ENCODE assay signal across 25 mouse cellular contexts in genomic region chr3:60928910-60929309, GRCm38 (mm10).
DNase-seq lines count a peak whose midpoint lies in the region; ATAC-seq and TF ChIP-seq lines count a peak whose summit lies in the region.
"Had no signal": no experiment of that assay in that cellular context is flagged by ENCODE, and none has a peak within 500 bp of the region (broad histone marks: within the 10 kb centered on the region; RNA-seq: fewer than 3 reads in every experiment).

No protein-coding gene starts in this region.

- H3K27me3 ChIP-seq in embryonic facial prominence, embryonic 14.5 days (replicated peaks; ENCODE audit: control insufficient read depth, insufficient read depth, low read length), result no peaks in the 10 kb centered on the region
- H3K27me3 ChIP-seq in embryonic facial prominence, embryonic 10.5 days (replicated peaks; ENCODE audit: low read depth, poor library complexity, severe bottlenecking), result no peaks in the 10 kb centered on the region
- no peaks in the 10 kb centered on the region for H3K27me3 ChIP-seq in lung, postnatal 0 days (replicated peaks; ENCODE audit: insufficient read depth, low read length)
- H3K27me3 ChIP-seq: forebrain, embryonic 15.5 days; heart, embryonic 12.5 days; kidney, embryonic 15.5 days; limb, embryonic 12.5 days; neural tube, embryonic 15.5 days had no signal

- no peak overlapping the region for H3K27ac ChIP-seq in embryonic facial prominence, embryonic 14.5 days (replicated peaks; ENCODE audit: low read depth, low read length)
- H3K27ac ChIP-seq in embryonic facial prominence, embryonic 10.5 days (replicated peaks), result no peak overlapping the region
- H3K27ac ChIP-seq in lung, postnatal 0 days (ENCODE audit: low read length), result no peak overlapping the region
- H3K27ac ChIP-seq: forebrain, embryonic 15.5 days; hindbrain, postnatal 0 days; kidney, embryonic 15.5 days; limb, embryonic 12.5 days; liver, embryonic 14.5 days; macrophage; neural tube, embryonic 15.5 days had no signal

- no peaks in the 10 kb centered on the region for H3K9me3 ChIP-seq in embryonic facial prominence, embryonic 14.5 days (ENCODE audit: control insufficient read depth, low read length)
- no peaks in the 10 kb centered on the region for H3K9me3 ChIP-seq in embryonic facial prominence, embryonic 10.5 days
- no peaks in the 10 kb centered on the region for H3K9me3 ChIP-seq in lung, postnatal 0 days (ENCODE audit: low read length)
- H3K9me3 ChIP-seq: forebrain, embryonic 15.5 days; heart, embryonic 12.5 days; kidney, embryonic 15.5 days; limb, embryonic 12.5 days; neural tube, embryonic 15.5 days had no signal

- no peak overlapping the region for H3K4me3 ChIP-seq in embryonic facial prominence, embryonic 14.5 days (ENCODE audit: low read depth, low read length)
- H3K4me3 ChIP-seq in embryonic facial prominence, embryonic 10.5 days, result no peak overlapping the region
- H3K4me3 ChIP-seq in lung, postnatal 0 days (ENCODE audit: low read depth, low read length), result no peak overlapping the region
- H3K4me3 ChIP-seq in lung, adult 2 months (replicated peaks; ENCODE audit: extremely low read depth, low read depth, low read length), result no peak overlapping the region
- H3K4me3 ChIP-seq: forebrain, embryonic 15.5 days; heart, embryonic 12.5 days; kidney, embryonic 15.5 days; limb, embryonic 12.5 days; neural tube, embryonic 15.5 days had no signal

- peak; percentile 2 for DNase-seq in embryonic facial prominence, embryonic 14.5 days (ENCODE audit: low spot score)
- no peak for DNase-seq in embryonic facial prominence, embryonic 10.5 days (ENCODE audit: low spot score)
- DNase-seq in lung, postnatal 0 days (ENCODE audit: low spot score), result peak; percentile 8
- no peak for DNase-seq in lung, adult 2 months
- DNase-seq in retina, postnatal 1 day, result peak; percentile 1
- DNase-seq in ovary, postnatal 36 days (ENCODE audit: low spot score), result no peak
- DNase-seq: adrenal gland, postnatal 36 days; cerebellum, adult 18-20 months; cerebellum, postnatal 36 days; heart, postnatal 14 days; kidney, postnatal 36 days; right cerebral cortex, postnatal 14 days; spleen, adult 18-20 months; thymus, postnatal 4 days had no signal

- H3K4me1 ChIP-seq in embryonic facial prominence, embryonic 14.5 days (ENCODE audit: control insufficient read depth, insufficient read depth, low read length), result no peaks in the 10 kb centered on the region
- no peaks in the 10 kb centered on the region for H3K4me1 ChIP-seq in embryonic facial prominence, embryonic 10.5 days
- no peaks in the 10 kb centered on the region for H3K4me1 ChIP-seq in lung, postnatal 0 days (ENCODE audit: insufficient read depth, low read depth, low read length)
- H3K4me1 ChIP-seq in lung, adult 2 months (ENCODE audit: control insufficient read depth, insufficient read depth, low read length), result no peaks in the 10 kb centered on the region
- H3K4me1 ChIP-seq: forebrain, embryonic 15.5 days; kidney, embryonic 15.5 days; limb, embryonic 12.5 days; neural tube, embryonic 15.5 days had no signal

- H3K4me2 ChIP-seq in embryonic facial prominence, embryonic 14.5 days (ENCODE audit: low read depth, low read length), result no peak overlapping the region
- H3K4me2 ChIP-seq in lung, postnatal 0 days (replicated peaks; ENCODE audit: low read depth, low read length), result no peak overlapping the region
- H3K4me2 ChIP-seq: forebrain, embryonic 15.5 days; heart, embryonic 12.5 days; kidney, embryonic 15.5 days; limb, embryonic 12.5 days; midbrain, embryonic 11.5 days; neural tube, embryonic 15.5 days had no signal

- TF ChIP-seq CTCF in lung, postnatal 0 days (IDR thresholded peaks at IDR 0.05), result no peak
- no peak for TF ChIP-seq CTCF in lung, adult 2 months (IDR thresholded peaks at IDR 0.05; ENCODE audit: insufficient read depth, low read length)

- no peak overlapping the region for H3K9ac ChIP-seq in embryonic facial prominence, embryonic 14.5 days (ENCODE audit: low read depth, low read length)
- H3K9ac ChIP-seq in lung, postnatal 0 days (replicated peaks; ENCODE audit: low read depth), result no peak overlapping the region
- H3K9ac ChIP-seq: forebrain, embryonic 15.5 days; heart, embryonic 12.5 days; kidney, embryonic 15.5 days; limb, embryonic 12.5 days; liver, embryonic 14.5 days; neural tube, embryonic 15.5 days had no signal

- no peak for TF ChIP-seq POLR2A in lung, adult 2 months (IDR thresholded peaks at IDR 0.05; ENCODE audit: borderline replicate concordance, extremely low read depth, low read depth, low read length)

- no peak for ATAC-seq in embryonic facial prominence, embryonic 14.5 days (ENCODE audit: low read depth)
- no peak for ATAC-seq in lung, postnatal 0 days
- ATAC-seq in common myeloid progenitor, adult 5-6 weeks (replicated peaks; ENCODE audit: low read depth, poor library complexity, severe bottlenecking), result peak; percentile 79
- ATAC-seq: forebrain, embryonic 15.5 days; hindbrain, postnatal 0 days; intestine, embryonic 16.5 days had no signal

- WGBS in embryonic facial prominence, embryonic 14.5 days, result 41% methylated on average over 4 of the region's 4 CpGs
- 39% methylated on average over 4 of the region's 4 CpGs for WGBS in embryonic facial prominence, embryonic 10.5 days
- WGBS in lung, postnatal 0 days, result 34% methylated on average over 4 of the region's 4 CpGs
- 50% methylated on average over 4 of the region's 4 CpGs for whole genome bisulfite sequencing in lung, adult 2 months

- no peak for TF ChIP-seq EP300 in lung, postnatal 0 days (IDR thresholded peaks at IDR 0.05)

- no peaks in the 10 kb centered on the region for H3K36me3 ChIP-seq in embryonic facial prominence, embryonic 14.5 days (ENCODE audit: control insufficient read depth, insufficient read depth, low read length)
- H3K36me3 ChIP-seq in embryonic facial prominence, embryonic 10.5 days (replicated peaks), result no peaks in the 10 kb centered on the region
- no peaks in the 10 kb centered on the region for H3K36me3 ChIP-seq in lung, postnatal 0 days (ENCODE audit: insufficient read depth, low read length)
- H3K36me3 ChIP-seq: forebrain, embryonic 15.5 days; heart, embryonic 12.5 days; kidney, embryonic 15.5 days; limb, embryonic 12.5 days; neural tube, embryonic 15.5 days had no signal

Comparison
In these comparisons a context has a peak if more than half of its experiments do, and no peak if none do; other contexts are left out.
1. DNase-seq: peak in embryonic facial prominence, embryonic 14.5 days (single experiment), lung, postnatal 0 days (single experiment) and retina, postnatal 1 day (single experiment); none in embryonic facial prominence, embryonic 10.5 days (single experiment), lung, adult 2 months (single experiment) and ovary, postnatal 36 days (single experiment).